Mouse (Mus musculus): Measurements from ENCODE around the gene Tceal1.

DNA sequence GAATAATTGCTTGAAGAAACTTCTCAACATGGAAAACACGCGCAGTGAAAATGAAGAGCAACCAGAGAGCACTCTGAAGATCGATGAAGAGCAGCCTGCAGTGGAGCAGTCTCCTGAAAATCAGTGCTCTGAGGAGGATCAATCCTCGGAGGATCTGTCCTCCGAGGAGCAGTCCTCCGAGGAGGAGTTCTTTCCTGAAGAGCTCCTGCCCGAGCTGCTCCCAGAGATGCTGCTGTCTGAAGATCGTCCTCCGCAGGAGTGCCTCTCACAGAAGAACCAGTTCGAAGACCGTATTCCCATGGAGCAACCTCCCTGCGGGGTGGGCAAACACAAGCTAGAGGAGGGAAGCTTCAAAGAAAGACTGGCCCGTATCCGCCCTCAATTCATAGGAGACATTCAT, 1.0 kb downstream of the Tceal1 start:
- TF ChIP-seq EP300 (IDR thresholded peaks at IDR 0.05; ENCODE audit: low read depth) (no peak), CTCF (IDR thresholded peaks at IDR 0.05; ENCODE audit: low read depth) (no peak)
